In genomic region chr12:86802899-86803298, GRCm38 (mm10) we compare ENCODE assay signal across 8 mouse cellular contexts.
A peak's percentile ranks its signal among the peaks of the same experiment; 100 is the strongest.
DNase-seq lines count a peak whose midpoint lies in the region; ATAC-seq lines count a peak whose summit lies in the region.

No protein-coding gene starts in this region.

- no peak for ATAC-seq in lung, embryonic 16.5 days (ENCODE audit: low read depth)
- no peak for ATAC-seq in limb, embryonic 12.5 days (ENCODE audit: insufficient number of reproducible peaks, insufficient read depth, low FRiP score, low TSS enrichment, low read depth)
- ATAC-seq in stomach, embryonic 15.5 days (ENCODE audit: insufficient read depth, low FRiP score, low read depth): no peak

- H3K9ac ChIP-seq in lung, embryonic 16.5 days (ENCODE audit: low read length): no peak overlapping the region
- no peak overlapping the region for H3K9ac ChIP-seq in limb, embryonic 12.5 days (replicated peaks)
- H3K9ac ChIP-seq in stomach, embryonic 15.5 days: no peak overlapping the region

- H3K4me2 ChIP-seq in lung, embryonic 16.5 days (ENCODE audit: low read depth, low read length): peak overlapping the region; percentile 54; the same call in 1 of the 2 replicates
- peak overlapping the region; percentile 57 for H3K4me2 ChIP-seq in limb, embryonic 12.5 days
- no peak overlapping the region for H3K4me2 ChIP-seq in stomach, embryonic 15.5 days

- no peaks in the 10 kb centered on the region for H3K27me3 ChIP-seq in lung, embryonic 16.5 days (ENCODE audit: control insufficient read depth, insufficient read depth, low read depth, low read length)
- H3K27me3 ChIP-seq in limb, embryonic 12.5 days: no peaks in the 10 kb centered on the region
- no peaks in the 10 kb centered on the region for H3K27me3 ChIP-seq in stomach, embryonic 15.5 days (replicated peaks)

- no peaks in the 10 kb centered on the region for H3K36me3 ChIP-seq in lung, embryonic 16.5 days (ENCODE audit: control insufficient read depth, insufficient read depth, low read length)
- H3K36me3 ChIP-seq in limb, embryonic 12.5 days: no peaks in the 10 kb centered on the region
- no peaks in the 10 kb centered on the region for H3K36me3 ChIP-seq in stomach, embryonic 15.5 days

- H3K27ac ChIP-seq in lung, embryonic 16.5 days (ENCODE audit: low read length): peak overlapping the region; percentile 100
- peak overlapping the region; percentile 99 for H3K27ac ChIP-seq in limb, embryonic 12.5 days
- peak overlapping the region; percentile 95 for H3K27ac ChIP-seq in stomach, embryonic 15.5 days

- H3K4me3 ChIP-seq in lung, embryonic 16.5 days (ENCODE audit: low read length): no peak overlapping the region
- no peak overlapping the region for H3K4me3 ChIP-seq in limb, embryonic 12.5 days (replicated peaks)
- H3K4me3 ChIP-seq in stomach, embryonic 15.5 days (replicated peaks): no peak overlapping the region

- DNase-seq in cerebellum, adult 9-11 months: peak; percentile 61
- DNase-seq in cerebellum, adult 11 months: no peak
- no peak for DNase-seq in lung, postnatal 14 days
- DNase-seq in adrenal gland, adult 2 months: no peak
- DNase-seq in gastrocnemius, postnatal 4 days (ENCODE audit: low spot score in 2 of 2): no peak

- H3K4me1 ChIP-seq in lung, embryonic 16.5 days (replicated peaks; ENCODE audit: control insufficient read depth, insufficient read depth, low read length): peaks cover 81% of the 10 kb centered on the region
- peaks cover 89% of the 10 kb centered on the region for H3K4me1 ChIP-seq in limb, embryonic 12.5 days (replicated peaks)
- peaks cover 78% of the 10 kb centered on the region for H3K4me1 ChIP-seq in stomach, embryonic 15.5 days

- H3K9me3 ChIP-seq in lung, embryonic 16.5 days (ENCODE audit: control insufficient read depth, low read length): no peaks in the 10 kb centered on the region
- no peaks in the 10 kb centered on the region for H3K9me3 ChIP-seq in limb, embryonic 12.5 days
- H3K9me3 ChIP-seq in stomach, embryonic 15.5 days: no peaks in the 10 kb centered on the region

- WGBS in lung, embryonic 16.5 days: 38% methylated on average over 3 of the region's 3 CpGs
- 36% methylated on average over 3 of the region's 3 CpGs for WGBS in limb, embryonic 12.5 days
- WGBS in stomach, embryonic 15.5 days: 52% methylated on average over 2 of the region's 3 CpGs
